Mouse (Mus musculus): ENCODE measurements around the gene Emilin1. TPM values are rescaled to one million over a fixed set of nuclear protein-coding genes. Genes with fewer than 3 reads are reported as not detected.

Gene Emilin1
- polyA plus RNA-seq, 2 experiments from 2014 or later, result 0.33 to 0.42 TPM

DNA sequence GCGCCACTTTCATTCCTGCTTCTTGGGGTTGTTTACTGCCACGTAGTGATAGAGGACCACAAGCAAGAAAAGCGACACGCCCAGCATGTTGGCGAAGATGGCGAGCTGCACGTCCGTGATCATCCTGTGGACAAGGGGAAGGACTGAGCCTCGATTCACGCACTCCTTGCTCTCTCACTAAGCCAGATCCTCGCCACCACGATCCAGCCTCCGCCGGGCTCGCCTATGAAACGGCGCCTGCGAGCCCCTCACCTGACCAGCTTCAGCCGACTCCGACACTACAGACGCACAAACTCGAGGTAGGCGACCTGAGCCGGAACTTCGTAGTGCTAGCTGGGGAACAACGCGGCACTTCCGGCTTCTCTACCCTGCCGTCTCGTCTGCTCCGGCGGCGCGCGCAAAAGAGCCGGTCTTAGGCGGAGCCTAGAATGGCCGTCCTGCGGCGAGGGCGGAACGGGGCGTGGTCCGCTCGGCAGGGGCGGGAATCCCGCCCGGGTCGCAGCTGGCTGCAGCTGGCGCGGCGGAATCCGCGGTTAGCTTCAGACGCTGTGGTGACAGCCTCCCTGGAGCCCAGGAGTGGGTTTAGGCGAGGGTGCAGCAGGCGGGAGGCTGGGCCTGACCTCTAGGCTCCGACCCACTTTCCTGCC is 5.7 kb upstream of the Emilin1 start, which contains the start of gene Ost4:
Gene Ost4 (minus strand): TSS at position 376 of the 647 bp plus-strand sequence.
- ATAC-seq, result peak; percentile 98

DNA sequence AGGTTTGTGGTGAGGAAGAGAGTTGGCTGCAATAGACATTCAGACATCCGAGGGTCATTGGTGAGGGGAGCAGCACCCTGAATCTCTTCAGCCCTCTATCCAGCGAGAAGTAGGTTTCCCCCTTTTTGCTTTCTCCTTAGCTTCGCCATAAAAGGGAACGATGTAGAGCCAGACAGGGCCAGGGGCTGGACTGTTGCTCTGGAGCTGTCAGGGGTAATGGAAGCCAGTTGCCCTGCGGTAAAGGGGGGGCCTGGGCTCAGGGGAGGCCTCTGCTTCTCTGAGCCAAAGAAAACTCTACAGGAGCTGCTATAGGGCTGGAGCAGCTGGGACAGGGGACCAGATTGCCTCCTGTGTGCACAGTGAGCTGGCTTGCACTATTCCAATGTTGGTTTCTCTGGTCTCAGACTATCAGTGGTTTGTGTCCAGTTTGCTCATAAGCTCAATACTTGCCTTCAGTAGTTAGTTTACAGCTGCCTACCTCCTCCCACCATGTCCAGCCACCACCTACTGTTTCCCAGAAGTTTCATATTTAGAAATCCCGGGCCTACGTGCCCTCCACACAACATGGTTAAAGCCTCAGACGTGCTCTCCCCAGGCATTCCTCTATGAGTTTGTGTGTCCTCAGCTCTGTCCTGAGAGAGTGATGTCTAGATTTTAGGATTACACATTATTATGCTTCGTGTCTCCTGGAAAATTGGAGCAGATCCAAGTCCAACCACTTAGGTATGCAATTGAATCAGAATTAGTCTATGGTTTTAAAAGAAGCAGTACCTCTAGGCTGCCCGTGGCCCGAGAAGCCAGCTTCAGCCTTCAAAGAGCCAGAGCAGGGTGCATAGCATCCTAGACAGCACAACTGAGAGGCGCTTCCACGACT is 4.5 kb upstream of the Emilin1 start:
- no peak for ATAC-seq

DNA sequence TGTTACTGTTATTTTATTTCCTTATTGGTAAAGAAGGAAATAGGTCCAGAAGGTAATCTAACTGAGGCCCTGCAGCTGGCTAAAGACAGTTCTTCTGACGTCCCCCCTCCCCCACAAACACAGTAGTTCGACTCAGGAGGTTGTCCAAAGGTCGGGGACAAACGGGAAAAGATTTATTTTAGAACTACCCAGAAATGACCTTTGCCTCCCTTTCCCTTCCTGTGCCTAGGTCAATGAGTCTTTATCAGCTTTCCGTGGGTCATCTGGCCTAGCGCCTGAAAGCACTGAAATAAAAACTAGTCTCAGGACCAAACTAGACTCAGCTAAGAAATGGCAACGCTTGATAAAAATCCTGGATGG is 3.9 kb upstream of the Emilin1 start:
- no peak for ATAC-seq

DNA sequence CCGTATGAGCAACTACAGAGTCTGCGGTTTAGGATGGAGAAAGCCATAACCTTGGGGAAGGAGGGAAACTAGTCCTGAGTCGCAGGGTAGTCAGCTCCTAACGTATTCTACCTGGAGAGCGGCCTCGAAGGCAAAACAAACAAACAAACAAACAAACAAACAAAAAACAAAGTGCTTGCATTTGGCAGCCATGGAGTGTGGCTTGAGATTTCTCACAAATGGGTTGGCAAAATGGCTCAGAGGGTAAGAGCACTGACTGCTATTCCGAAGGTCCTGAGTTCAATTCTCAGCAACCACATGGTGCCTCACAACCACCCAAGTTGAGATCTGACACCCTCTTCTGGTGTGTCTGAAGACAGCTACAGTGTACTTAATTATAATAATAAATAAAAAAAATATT is 3.3 kb upstream of the Emilin1 start:
- ATAC-seq, result no peak

DNA sequence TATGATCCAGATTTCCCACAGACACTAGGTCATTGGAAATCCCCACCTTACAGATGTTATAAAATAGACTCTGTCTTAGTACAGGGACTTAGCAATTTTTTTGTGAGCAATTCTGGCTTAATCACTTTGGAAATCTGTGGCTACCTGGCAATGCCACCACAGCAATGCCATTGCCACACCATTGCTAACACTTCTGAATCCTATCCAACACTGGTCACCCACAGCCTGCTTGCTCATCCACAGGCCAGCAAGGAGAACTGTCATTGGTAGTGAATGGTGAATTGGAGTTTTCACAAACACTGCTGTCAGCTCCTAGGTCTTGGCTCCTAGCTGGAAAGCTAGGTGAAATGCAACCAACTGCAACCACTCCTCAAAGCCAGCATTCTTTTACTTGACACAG is 2.7 kb upstream of the Emilin1 start:
- ATAC-seq, result no peak

DNA sequence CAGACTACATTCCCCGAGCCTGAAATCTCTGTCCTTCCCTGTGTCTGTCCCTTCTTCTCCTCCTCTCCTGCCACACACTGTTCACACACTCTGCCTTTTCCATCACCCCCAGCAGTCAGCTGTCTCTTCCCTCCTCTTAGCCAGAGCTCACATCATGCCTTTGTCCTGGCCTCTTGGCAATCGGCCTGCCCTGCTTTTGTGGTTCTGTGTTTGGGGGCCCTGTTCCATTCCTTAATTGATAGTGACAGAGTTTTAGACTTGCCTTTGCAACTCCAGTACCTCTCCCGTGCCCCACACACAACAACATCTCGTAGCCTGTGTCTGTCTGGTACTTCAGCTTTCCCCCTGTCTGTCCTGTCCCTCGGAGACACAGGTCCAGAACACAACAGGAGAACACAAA is 1.0 kb upstream of the Emilin1 start:
- no peak for ATAC-seq

DNA sequence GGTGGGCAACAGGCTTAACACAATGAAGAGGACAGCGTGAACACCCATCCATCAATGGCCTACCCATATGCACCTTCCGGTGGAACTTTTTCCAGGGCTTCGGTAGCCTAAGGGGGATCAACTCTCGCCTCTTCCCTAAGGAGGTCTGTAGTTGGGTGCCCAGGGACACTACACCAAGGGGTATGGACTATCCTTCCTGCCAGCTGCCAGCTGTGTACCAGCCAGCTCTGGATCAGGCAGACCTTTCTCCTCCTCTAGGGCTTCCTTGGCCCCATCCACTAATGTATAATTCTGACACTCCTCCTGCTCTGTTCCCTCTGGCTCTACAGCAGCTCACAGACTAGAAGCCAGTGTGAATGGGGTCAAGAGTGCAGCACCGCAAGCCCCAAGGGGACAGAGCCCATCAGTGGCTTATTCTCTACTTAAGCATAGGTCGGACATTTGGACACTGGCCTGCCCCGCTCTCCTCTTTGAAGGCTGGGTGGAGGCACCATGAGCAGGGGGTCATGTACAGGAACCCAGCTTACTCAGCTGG is 966 bp downstream of the Emilin1 start:
- no peak for ATAC-seq

DNA sequence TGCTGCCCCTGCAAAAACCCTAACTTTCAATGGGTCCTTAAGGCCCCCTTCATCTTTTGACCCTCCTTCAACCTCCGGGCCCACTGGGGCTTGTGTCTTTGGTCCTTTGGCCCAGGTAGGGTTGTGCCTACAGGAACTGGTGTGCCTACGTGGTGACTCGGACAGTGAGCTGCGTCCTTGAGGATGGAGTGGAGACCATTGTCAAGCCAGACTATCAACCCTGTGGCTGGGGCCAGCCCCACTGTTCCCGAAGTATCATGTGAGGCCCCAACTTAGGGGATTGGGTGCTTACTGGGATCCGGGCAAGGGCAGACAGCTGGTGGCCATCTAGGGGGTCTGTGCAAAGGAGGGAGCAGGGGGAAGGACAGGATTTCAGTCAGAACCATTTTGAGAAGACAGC is 1.6 kb downstream of the Emilin1 start:
- no peak for ATAC-seq

DNA sequence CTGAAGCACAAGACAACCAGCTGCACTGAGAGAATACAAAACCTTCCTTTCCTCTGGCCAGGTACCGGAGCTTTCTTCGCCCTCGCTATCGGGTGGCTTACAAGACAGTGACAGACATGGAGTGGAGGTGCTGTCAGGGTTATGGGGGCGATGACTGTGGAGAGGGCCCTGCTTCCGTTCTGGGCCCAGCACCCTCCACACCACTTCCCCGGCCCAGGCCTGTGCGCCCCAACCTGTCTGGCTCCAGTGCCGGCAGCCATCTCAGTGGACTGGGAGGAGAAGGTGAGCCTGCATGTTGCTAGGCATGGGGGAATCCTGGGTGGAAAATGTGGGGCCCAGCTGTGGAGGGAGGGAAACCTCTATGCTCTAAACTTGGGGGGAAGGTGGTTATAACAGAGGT is 2.3 kb downstream of the Emilin1 start:
- no peak for ATAC-seq

DNA sequence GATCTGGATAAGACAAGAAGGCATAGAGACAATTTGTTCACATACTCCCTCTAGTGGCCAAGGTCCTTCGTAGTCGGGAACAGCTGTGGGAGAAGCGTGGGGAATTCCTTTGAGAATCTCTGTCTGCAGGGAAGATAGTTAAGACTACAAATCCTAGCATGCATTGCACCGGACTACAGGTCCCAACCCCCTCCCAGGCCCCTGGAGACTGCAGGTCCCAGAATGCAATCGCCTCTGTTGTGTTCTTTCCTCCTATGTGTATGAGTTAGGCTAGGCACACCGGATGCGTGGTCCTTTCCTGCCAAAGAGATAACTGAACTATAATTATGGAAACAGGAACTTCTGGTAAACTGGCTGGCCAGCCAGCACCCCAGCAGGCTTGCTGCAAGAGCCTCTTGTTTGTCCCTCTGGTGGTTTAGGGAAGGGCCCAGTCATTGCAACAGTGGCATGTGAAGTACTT is 2.8 kb downstream of the Emilin1 start:
- peak; percentile 81 for ATAC-seq

DNA sequence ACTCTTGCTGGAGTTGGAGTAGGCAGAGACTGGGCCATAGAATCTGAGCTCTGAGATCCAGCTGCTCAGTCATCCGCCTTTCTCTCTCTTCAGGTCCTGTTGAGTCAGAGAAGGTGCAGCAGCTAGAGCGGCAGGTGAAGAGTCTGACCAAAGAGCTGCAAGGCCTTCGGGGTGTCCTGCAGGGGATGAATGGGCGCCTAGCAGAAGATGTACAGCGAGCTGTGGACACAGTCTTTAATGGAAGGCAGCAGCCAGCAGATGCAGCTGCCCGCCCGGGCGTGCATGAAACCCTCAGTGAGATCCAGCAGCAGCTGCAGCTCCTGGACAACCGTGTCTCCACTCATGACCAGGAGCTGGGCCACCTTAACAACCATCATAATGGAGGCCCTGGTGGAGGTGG is 3.6 kb downstream of the Emilin1 start:
- no peak for ATAC-seq

DNA sequence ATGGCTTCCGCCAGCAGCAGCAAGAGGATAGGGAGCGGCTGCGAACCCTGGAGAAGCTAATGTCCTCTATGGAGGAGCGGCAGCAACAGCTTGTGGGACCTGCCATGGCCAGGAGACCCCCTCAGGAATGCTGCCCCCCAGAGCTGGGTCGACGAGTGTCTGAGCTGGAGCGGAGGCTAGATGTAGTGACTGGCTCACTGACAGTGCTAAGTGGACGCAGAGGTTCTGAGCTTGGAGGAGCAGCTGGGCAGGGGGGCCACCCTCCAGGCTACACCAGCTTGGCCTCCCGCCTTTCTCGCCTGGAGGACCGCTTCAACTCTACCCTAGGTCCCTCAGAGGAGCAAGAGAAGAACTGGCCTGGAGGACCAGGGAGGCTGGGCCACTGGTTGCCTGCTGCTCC is 4.1 kb downstream of the Emilin1 start:
- no peak for ATAC-seq

DNA sequence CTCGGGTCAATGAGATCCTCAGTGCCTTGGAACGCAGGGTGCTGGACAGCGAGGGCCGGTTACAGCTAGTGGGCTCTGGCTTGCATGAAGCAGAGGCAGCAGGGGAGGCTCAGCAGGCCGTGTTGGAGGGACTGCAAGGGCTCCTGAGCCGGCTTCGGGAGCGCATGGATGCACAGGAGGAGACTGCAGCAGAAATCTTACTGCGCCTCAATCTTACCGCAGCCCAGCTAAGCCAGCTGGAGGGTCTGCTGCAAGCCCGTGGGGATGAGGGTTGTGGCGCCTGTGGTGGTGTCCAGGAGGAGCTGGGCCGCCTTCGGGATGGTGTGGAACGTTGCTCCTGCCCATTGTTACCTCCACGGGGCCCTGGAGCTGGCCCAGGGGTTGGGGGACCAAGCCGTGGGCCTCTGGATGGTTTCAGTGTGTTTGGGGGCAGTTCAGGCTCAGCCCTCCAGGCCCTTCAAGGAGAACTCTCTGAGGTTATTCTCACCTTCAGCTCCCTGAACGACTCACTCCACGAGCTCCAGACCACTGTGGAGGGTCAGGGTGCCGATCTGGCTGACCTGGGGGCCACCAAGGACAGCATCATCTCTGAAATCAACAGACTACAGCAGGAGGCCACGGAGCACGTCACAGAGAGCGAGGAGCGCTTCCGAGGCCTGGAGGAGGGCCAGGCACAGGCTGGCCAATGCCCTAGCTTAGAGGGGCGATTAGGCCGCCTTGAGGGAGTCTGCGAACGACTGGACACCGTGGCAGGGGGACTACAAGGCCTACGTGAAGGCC is 4.9 kb downstream of the Emilin1 start:
- ATAC-seq, result no peak

DNA sequence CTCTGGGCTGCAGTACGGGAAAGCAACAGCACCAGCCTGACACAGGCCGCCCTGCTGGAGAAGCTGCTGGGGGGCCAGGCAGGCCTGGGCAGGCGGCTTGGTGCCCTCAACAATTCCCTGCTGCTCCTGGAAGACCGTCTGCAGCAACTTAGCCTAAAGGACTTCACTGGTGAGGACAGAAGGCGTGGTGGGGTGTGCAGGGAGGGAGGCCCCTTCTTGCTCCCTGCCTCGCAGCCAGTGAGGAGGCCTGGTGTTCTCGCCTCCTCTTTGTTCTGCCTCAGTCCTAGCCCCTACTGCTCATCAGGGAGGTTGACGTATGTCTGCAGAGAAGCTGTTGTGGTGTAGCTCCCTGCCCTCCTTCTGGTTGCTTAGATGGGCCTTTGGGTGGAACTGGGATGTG is 5.5 kb downstream of the Emilin1 start:
- ATAC-seq, result no peak

DNA sequence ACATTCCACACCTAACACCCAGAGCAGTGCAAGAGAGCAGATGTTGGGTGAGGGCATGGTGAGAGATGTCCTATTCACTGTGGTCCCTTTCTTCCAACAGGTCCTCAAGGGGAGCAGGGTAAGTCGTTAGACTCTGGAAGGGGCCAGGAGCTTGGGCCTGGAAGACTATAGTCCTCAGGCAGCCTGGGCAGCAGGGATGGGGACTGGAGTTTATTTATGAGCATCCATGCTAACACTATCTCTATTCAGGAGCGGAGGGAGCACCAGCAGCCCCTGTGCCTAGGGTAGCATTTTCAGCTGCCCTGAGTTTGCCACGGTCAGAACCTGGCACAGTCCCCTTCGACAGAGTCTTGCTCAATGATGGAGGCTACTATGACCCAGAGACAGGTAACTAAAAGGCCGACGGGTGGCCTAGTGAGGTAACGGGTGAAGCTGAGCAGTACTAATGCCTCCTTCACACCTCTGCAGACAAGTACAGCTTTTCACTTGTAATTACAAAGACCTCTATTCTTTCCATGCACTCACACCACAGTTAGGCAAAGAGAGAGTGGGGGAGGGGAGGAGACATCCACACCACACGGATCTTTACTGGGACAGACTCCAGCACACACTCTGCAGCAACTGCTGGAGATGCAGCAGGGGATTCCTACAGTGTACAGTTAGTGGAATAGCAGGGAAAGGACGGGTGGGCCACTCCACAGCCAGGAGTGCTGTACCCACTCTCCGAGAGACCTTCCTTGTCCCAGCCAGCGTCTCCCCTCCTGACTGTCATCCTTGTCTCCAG is 6.8 kb downstream of the Emilin1 start:
- ATAC-seq, result no peak

DNA sequence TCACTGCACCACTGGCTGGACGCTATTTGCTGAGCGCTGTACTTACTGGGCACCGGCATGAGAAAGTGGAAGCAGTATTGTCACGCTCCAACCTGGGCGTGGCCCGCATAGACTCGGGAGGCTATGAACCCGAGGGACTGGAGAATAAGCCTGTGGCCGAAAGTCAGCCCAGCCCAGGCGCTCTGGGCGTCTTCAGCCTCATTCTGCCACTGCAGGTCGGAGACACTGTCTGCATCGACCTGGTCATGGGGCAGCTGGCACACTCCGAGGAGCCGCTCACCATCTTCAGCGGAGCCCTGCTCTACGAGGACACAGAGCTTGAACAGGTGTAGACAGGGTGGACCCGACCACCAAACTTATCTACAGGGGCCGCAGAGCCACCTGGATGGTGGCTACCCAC is 7.4 kb downstream of the Emilin1 start:
- no peak for ATAC-seq

DNA sequence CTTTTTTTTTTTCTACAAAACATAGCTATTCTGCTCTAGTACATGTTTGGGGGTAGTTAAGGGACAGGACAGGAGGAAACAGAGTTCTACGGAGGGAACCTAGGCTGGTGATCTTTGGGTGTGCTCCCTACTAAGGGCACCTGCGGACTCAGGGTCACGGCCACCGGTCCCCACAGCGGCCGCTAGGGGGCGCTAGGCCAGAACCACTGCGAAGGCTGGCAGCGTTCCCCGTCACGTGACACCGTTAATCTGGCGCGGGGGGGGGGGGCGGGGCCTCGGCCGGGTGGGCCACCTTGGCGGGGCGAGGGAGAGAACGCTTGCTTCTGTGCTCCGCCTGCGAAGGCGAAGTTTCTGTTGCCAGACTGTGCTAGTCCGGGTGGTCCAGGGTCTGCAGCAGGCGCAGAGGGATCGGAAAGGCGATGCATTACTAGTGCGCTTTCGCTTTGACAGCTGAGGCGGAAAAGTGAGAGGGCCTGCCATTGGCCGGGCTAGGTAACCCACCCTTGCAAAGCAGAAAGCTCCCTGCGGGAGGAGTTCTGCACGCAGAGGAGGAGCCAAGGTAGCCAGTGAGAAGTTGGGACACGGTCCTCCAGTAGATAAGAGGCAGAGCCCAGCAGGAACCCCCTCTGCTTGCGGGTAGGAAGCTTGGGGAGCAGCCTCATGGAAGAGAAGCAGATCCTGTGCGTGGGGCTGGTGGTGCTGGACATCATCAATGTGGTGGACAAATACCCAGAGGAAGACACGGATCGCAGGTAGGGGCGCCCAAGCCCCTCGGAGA is 8.2 kb downstream of the Emilin1 start, which contains the start of gene Khk:
Gene Khk (plus strand): TSS at position 176 of the 778 bp plus-strand sequence.
- peak; percentile 86 for ATAC-seq

DNA sequence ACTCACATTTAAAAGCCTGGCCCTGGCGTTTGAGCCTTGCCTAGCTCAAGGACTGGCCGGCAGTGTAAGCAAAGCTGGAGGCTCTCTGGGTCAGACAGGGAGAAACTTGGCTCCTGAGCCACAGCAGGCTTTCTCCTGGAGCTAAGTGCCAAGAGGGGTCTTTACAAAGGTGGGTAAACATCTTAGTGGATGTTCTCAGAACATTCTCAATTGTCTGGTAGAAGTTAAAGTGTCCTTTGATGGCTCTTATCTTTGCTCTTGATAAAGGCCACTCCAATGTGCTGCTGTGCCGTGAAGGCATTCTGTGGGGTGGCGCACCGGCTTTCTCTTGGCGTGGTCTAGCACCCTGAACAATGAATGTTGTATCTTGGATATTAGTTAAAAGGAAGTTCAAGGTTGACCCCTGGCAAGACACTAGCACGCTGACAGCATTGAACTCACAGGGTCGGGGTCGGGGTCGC is 9.4 kb downstream of the Emilin1 start:
- no peak for ATAC-seq

DNA sequence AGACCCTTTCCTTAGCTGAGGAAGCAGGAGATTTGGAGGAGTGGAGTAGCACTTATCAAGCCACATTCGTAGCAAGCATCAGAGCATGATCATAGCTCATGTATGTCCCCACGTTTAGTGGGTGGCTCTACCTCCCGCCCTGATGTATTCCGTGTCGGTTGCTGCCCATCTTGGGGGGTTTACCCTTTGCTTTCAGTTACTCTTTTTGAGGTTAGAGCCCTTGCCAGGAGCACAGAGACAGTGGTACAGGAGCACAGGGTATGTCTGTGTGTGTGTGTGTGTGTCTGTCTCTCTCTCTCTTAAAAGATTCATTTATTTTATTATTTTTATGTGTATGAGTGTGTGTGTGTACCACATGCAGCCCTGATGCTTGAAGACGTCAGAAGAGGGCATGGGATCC is 9.9 kb downstream of the Emilin1 start:
- no peak for ATAC-seq

DNA sequence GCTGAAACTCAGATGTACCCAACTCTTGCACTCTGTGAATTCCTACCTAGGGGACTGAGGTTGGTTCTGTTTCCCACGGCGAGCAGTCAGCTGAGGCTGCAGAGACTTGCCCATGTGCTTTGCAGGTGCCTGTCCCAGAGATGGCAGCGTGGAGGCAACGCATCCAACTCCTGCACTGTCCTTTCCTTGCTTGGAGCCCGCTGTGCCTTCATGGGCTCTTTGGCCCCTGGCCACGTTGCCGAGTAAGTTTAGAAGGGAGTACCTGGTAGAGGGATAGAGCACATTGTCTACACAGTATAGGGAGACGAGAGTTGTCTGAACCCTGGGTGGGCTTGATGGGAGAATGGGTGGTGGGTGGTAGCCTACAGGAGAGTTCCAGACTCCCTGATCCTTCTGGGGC is 11.4 kb downstream of the Emilin1 start:
- ATAC-seq, result no peak

DNA sequence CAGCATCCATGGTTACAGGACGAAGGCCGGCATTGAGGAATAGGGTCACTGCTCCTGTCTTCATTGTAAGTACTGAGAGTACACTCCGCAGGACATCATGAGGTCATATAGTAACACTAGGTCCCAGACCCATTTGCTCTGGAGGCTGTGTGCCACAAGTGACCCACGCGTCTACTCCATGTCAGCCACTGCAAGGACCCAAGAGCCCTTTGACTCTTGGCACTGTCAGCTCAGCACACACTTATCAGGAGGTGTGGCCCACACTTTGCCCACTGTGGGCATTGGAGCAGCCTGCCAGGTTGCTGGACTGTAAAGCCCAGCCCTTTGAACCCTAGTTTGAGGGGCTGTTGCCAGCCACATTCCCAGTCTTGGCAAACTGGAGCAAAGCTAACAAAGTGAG is 12.0 kb downstream of the Emilin1 start:
- ATAC-seq, result no peak

Data from activated CD4-positive, CD25-positive, alpha-beta regulatory T cell, adult 4 months (primary cell).